Mouse (Mus musculus) bone marrow macrophage, adult 2 months (primary cell): ENCODE measurements around the gene Ift52. TPM values are rescaled to one million over a fixed set of nuclear protein-coding genes. Genes with fewer than 3 reads are reported as not detected.

Source experiments
- H3K27ac ChIP-seq: 2 replicates; pipeline ENCODE4 v1.5.1; 2012; ENCODE audit warnings: low read depth, low read length; ENCODE audit not compliant: insufficient read depth
- H3K4me1 ChIP-seq: 2 replicates; pipeline ENCODE4 v1.6.1; 2012; ENCODE audit warnings: low read length; ENCODE audit not compliant: control insufficient read depth, insufficient read depth
- H3K4me3 ChIP-seq: 2 replicates; pipeline ENCODE4 v1.5.1; 2012; ENCODE audit warnings: mild to moderate bottlenecking, low read length, moderate library complexity; ENCODE audit not compliant: insufficient read depth
- CTCF ChIP-seq: IDR thresholded peaks from 2 replicates; pipeline ENCODE4 v1.5.1; 2012; ENCODE audit warnings: low read depth, mild to moderate bottlenecking, low read length, moderate library complexity
- POLR2A ChIP-seq: IDR thresholded peaks from 2 replicates; pipeline ENCODE4 v1.6.1; 2012; ENCODE audit warnings: mild to moderate bottlenecking, low read depth, low read length, borderline replicate concordance
- polyA plus RNA-seq: library from polyadenylated mRNA; stranded (reverse); fragments of >200 nt; gene quantifications from 2 replicates; pipeline ENCODE4 v1.2.4, GENCODE M21; 2012; ENCODE audit not compliant: missing spikeins, insufficient read depth, insufficient read length

The Ift52 gene
- polyA plus RNA-seq, 1 experiment = 37.9 TPM

GRCm38 (mm10) chr2:163007299-163007698 lies 9.9 kb upstream of the Ift52 start:
- TF ChIP-seq POLR2A = no peak
- TF ChIP-seq CTCF = no peak

GRCm38 (mm10) chr2:163031289-163031688 lies 14.1 kb downstream of the Ift52 start:
- Histone ChIP-seq H3K27ac (no peak overlapping the region), H3K4me3 (no peak overlapping the region), H3K4me1 (peaks cover 9% of the 10 kb centered on the region)
- TF ChIP-seq POLR2A = no peak

More at GRCm38 (mm10) chr2:163007299-163007698, 9.9 kb upstream of the Ift52 start:
- H3K4me3 ChIP-seq = no peak overlapping the region
- no peak overlapping the region for H3K27ac ChIP-seq
- no peaks in the 10 kb centered on the region for H3K4me1 ChIP-seq

- no peak overlapping the region for H3K4me3 ChIP-seq
- peaks cover 9% of the 10 kb centered on the region for H3K4me1 ChIP-seq
- TF ChIP-seq CTCF (no peak), POLR2A (no peak)
- no peak overlapping the region for H3K27ac ChIP-seq
Measured at GRCm38 (mm10) chr2:163031757-163032156, 14.6 kb downstream of the Ift52 start.

GRCm38 (mm10) chr2:163032622-163033021 lies 15.5 kb downstream of the Ift52 start:
- H3K27ac ChIP-seq = peak overlapping the region; percentile 30
- no peak overlapping the region for H3K4me3 ChIP-seq
- no peak for TF ChIP-seq POLR2A
- no peak for TF ChIP-seq CTCF
- peaks cover 9% of the 10 kb centered on the region for H3K4me1 ChIP-seq

- no peak overlapping the region for H3K27ac ChIP-seq
- H3K4me1 ChIP-seq = no peaks in the 10 kb centered on the region
- H3K4me3 ChIP-seq = no peak overlapping the region
- TF ChIP-seq CTCF (no peak), POLR2A (no peak)
Measured at GRCm38 (mm10) chr2:163039940-163040339, 22.8 kb downstream of the Ift52 start.

- Histone ChIP-seq H3K4me1 (no peaks in the 10 kb centered on the region; the same call in 1 of the 2 replicates), H3K27ac (no peak overlapping the region), H3K4me3 (no peak overlapping the region)
- TF ChIP-seq CTCF (peak; percentile 94), POLR2A (no peak)
Measured at GRCm38 (mm10) chr2:163048125-163048524, 31.0 kb downstream of the Ift52 start.

- Histone ChIP-seq H3K4me3 (no peak overlapping the region), H3K4me1 (peaks cover 2% of the 10 kb centered on the region; the same call in 1 of the 2 replicates), H3K27ac (no peak overlapping the region)
- no peak for TF ChIP-seq POLR2A
- TF ChIP-seq CTCF = no peak
Measured at GRCm38 (mm10) chr2:163049116-163049515, 32.0 kb downstream of the Ift52 start.

- H3K27ac ChIP-seq = no peak overlapping the region
- peaks cover 13% of the 10 kb centered on the region for H3K4me1 ChIP-seq
- H3K4me3 ChIP-seq = no peak overlapping the region
- TF ChIP-seq CTCF (no peak), POLR2A (no peak)
Measured at GRCm38 (mm10) chr2:163051691-163052090, 34.5 kb downstream of the Ift52 start.

- no peak overlapping the region for H3K4me3 ChIP-seq
- H3K4me1 ChIP-seq = peaks cover 16% of the 10 kb centered on the region
- TF ChIP-seq CTCF (no peak), POLR2A (no peak)
- no peak overlapping the region for H3K27ac ChIP-seq
Measured at GRCm38 (mm10) chr2:163052101-163052500, 34.9 kb downstream of the Ift52 start.

- no peak overlapping the region for H3K27ac ChIP-seq
- H3K4me3 ChIP-seq = no peak overlapping the region
- TF ChIP-seq CTCF (no peak), POLR2A (no peak)
- peaks cover 16% of the 10 kb centered on the region for H3K4me1 ChIP-seq
Measured at GRCm38 (mm10) chr2:163052826-163053225, 35.7 kb downstream of the Ift52 start.

- Histone ChIP-seq H3K4me1 (peaks cover 16% of the 10 kb centered on the region), H3K27ac (no peak within 1 kb of the TSS), H3K4me3 (peak within 1 kb of the TSS; percentile 78)
- TF ChIP-seq POLR2A = no peak
- no peak for TF ChIP-seq CTCF
Measured at GRCm38 (mm10) chr2:163054335-163054840, 37.2 kb downstream of the Ift52 start, which contains the start of gene Mybl2. Mybl2 (plus strand) TSS chr2:163054687.
